Mouse (Mus musculus) limb, embryonic 14.5 days (tissue): ENCODE data around the gene Ube2d2b. TPM values are rescaled to one million over a fixed set of nuclear protein-coding genes. Genes with fewer than 3 reads are reported as not detected.

Experiments used
- ATAC-seq: fragments of 200-750 bp; cut with Nextera tagmentation; 2 replicates; pipeline ENCODE4 v1.8.0; 2017; ENCODE audit warnings: low read depth, moderate number of reproducible peaks, moderate TSS enrichment; ENCODE audit not compliant: low FRiP score
- DNase-seq: peaks from one replicate; pipeline ENCODE4 v3.0.0-alpha.2; 2015; ENCODE audit warnings: low spot score
- H3K27ac ChIP-seq: fragments of 300-500 bp; sonication (generic); replicated peaks from 2 replicates; pipeline ENCODE4 v1.5.1; 2014; ENCODE audit warnings: low read depth, mild to moderate bottlenecking, low read length, moderate library complexity, mixed read lengths
- H3K27me3 ChIP-seq: fragments of 300-500 bp; sonication (generic); 2 replicates; pipeline ENCODE4 v1.6.1; 2014; ENCODE audit warnings: low read length, mixed read lengths; ENCODE audit not compliant: control insufficient read depth, insufficient read depth
- H3K36me3 ChIP-seq: fragments of 300-500 bp; sonication (generic); 2 replicates; pipeline ENCODE4 v1.6.1; 2014; ENCODE audit warnings: mild to moderate bottlenecking, low read length, moderate library complexity, mixed read lengths; ENCODE audit not compliant: control insufficient read depth, insufficient read depth
- H3K4me1 ChIP-seq: fragments of 300-500 bp; sonication (generic); 2 replicates; pipeline ENCODE4 v1.6.1; 2014; ENCODE audit warnings: antibody characterized with exemption, low read length, mixed read lengths; ENCODE audit not compliant: control insufficient read depth, insufficient read depth
- H3K4me2 ChIP-seq: fragments of 300-500 bp; sonication (generic); replicated peaks from 2 replicates; pipeline ENCODE4 v1.6.1; 2014; ENCODE audit warnings: low read depth, mild to moderate bottlenecking, low read length, moderate library complexity; ENCODE audit not compliant: severe bottlenecking
- H3K4me3 ChIP-seq: fragments of 300-500 bp; sonication (generic); replicated peaks from 2 replicates; pipeline ENCODE4 v1.5.1; 2014; ENCODE audit warnings: low read length
- H3K9ac ChIP-seq: fragments of 300-500 bp; sonication (generic); 2 replicates; pipeline ENCODE4 v1.6.1; 2014; ENCODE audit warnings: mild to moderate bottlenecking, low read depth, low read length, moderate library complexity; ENCODE audit not compliant: severe bottlenecking
- H3K9me3 ChIP-seq: fragments of 300-500 bp; sonication (generic); 2 replicates; pipeline ENCODE4 v1.6.1; 2016; ENCODE audit warnings: low read length; ENCODE audit not compliant: control insufficient read depth
- POLR2A ChIP-seq: fragments of 200-500 bp; IDR thresholded peaks from 2 replicates; pipeline ENCODE4 v1.8.0; 2012; ENCODE audit warnings: inconsistent platforms, mild to moderate bottlenecking, moderate library complexity, borderline replicate concordance; ENCODE audit not compliant: insufficient read depth, insufficient read length; ENCODE audit errors: extremely low read depth
- WGBS: fragments of 180-500 bp; shearing (Covaris S2); extraction: QIAGEN DNeasy Blood & Tissue Kit; methylation state at CpG from one replicate; pipeline ENCODE4 v1.1.7; 2014; 5-methylcytosine and 5-hydroxymethylcytosine counted together
- polyA plus RNA-seq, 2 experiments: library from polyadenylated mRNA; depleted of rRNA in 1 of 2; stranded (reverse) in 1 of 2; unstranded in 1 of 2; fragments of >200 nt; fragmentation: Nextera tagmentation in 1 of 2; extraction: Ambion mirVana in 1 of 2; gene quantifications; 2 replicates each; pipeline versions ENCODE4 v1.2.1 to v1.2.3; 2012 to 2014

Gene Ube2d2b
- not detected in 2 replicates for polyA plus RNA-seq (2012; rRNA removed)
- polyA plus RNA-seq (2014; fragmentation: Nextera tagmentation; extraction: Ambion mirVana) = 0.15 TPM in 1 of 2 replicates, not detected in the other

DNA sequence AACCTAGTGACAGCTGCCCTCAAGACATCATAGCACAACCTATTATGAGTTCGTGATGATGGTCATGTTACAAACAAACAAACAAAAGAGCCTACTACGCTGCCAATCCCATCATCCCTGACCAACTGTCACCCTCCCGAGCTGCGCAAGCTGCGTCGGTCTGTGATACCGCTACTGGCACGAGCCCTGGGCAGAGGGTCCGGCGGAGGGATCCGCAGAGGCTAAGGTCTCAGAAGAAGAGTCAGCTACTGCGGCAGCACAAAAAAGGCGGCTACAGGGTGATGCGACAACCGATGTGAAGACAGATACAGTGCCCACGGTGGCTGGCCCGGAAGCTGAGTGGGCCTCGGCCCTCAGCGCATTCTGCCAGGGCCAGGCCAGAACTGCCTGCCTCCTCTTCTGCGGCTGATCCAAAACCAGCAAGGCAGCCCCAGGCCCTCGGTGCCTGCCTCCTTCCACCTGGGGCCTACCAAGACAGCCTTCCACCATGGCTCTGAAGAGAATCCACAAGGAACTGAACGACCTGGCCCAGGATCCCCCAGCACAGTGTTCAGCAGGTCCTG lies at the start of gene Ube2d2b:
Gene Ube2d2b, plus strand, starts transcription at position 102 of the 563 bp plus-strand sequence.
- no peaks in the 10 kb centered on the region for H3K4me1 ChIP-seq
- 97% methylated on average over 20 of the region's 22 CpGs for WGBS
- no peak for TF ChIP-seq POLR2A
- ATAC-seq = no peak
- H3K27me3 ChIP-seq = no peaks in the 10 kb centered on the region
- no peak within 1 kb of the TSS for H3K9ac ChIP-seq
- no peak for DNase-seq
- H3K9me3 ChIP-seq = peaks cover 5% of the 10 kb centered on the region; the same call in 1 of the 2 replicates
- no peak within 1 kb of the TSS for H3K4me3 ChIP-seq
- H3K4me2 ChIP-seq = no peak within 1 kb of the TSS
- no peak within 1 kb of the TSS for H3K27ac ChIP-seq
- 0 out of 2 replicates have a peak, but pooled peaks cover 6% of the 10 kb centered on the region for H3K36me3 ChIP-seq

DNA sequence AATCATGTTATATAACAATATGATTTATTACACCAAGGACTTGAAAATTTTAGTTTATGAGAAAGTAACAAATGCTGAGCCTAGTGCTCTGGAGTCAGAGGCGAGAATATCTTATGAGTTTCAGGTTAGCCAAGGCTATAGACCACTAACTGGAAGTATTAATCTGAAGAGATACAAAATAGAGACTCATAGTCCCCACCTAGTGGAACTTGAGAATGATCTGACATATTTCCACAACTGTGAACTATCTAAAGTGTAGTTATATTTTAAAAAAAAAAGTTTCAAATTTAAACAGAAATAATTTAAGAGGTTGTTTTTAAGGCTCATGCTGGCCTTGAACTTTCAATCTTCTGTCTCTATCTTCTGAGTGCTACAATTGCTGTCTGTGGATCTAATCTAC lies 47.5 kb upstream of the Ube2d2b start:
- 88% methylated on average over 1 of the region's 1 CpGs for WGBS
- DNase-seq = no peak
- no peak overlapping the region for H3K27ac ChIP-seq
- H3K4me2 ChIP-seq = no peak overlapping the region
- no peaks in the 10 kb centered on the region for H3K4me1 ChIP-seq
- H3K27me3 ChIP-seq = no peaks in the 10 kb centered on the region
- no peak overlapping the region for H3K9ac ChIP-seq
- no peak for TF ChIP-seq POLR2A
- H3K4me3 ChIP-seq = no peak overlapping the region
- peaks cover 25% of the 10 kb centered on the region for H3K36me3 ChIP-seq
- no peak for ATAC-seq
- no peaks in the 10 kb centered on the region for H3K9me3 ChIP-seq

DNA sequence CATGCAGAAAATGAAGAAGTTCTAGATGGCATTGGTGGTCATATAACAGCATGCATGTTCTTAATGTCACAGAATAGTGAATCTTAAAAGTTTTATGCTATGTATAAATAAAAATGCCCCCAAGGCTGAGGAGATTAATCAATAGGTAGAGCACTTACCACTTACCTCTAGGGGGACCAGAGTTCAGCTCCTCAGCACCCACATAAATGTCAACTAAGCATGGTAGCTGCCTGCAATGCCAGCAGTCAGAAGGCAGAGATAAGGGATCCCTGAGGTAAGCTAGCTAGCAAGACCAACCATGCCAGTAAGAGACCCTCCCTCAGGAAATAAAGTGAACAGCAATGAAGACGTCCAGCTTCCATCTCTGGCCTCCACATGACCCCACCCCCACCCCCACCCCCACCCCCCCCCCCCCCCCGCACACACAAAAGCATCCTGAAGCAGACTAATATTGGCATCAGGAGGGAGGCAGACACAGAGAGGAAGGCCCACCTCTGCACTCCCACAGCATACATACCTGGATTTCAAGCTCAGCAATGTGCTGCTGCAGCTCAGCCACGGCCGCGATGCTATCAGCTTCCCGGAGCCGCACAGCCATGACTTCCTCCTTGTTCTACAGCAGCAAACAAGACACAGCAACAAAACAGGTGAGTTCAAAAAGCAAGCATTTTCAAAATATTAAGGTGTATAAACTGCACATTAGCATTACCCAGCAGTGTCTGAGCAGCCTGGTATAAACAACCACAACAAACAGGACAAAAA lies 42.0 kb upstream of the Ube2d2b start:
- Histone ChIP-seq H3K27me3 (no peaks in the 10 kb centered on the region), H3K4me2 (no peak overlapping the region), H3K4me1 (no peaks in the 10 kb centered on the region), H3K9me3 (no peaks in the 10 kb centered on the region), H3K4me3 (no peak overlapping the region), H3K36me3 (peaks cover 21% of the 10 kb centered on the region), H3K27ac (no peak overlapping the region), H3K9ac (no peak overlapping the region)
- TF ChIP-seq POLR2A = no peak
- ATAC-seq (no peak), DNase-seq (no peak)
- 85% methylated on average over 6 of the region's 7 CpGs for WGBS

DNA sequence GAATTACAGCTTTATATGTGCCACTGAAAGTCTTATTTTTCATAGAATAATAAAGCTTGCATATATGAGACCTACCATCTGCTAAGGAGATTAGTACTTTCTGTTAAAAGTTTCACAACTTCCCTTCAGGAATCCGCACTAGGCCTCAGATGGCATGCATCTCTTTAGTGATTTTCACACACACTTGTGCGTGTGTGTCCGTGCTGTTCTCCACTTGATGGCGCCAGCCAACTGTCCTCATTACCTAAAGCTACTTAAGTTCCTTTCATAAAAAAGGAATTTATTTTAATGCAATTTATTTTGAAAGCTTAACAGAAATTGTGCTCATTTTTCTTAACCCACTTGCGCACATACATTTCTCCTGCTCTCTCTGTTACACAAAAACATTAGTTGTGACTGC lies 40.4 kb upstream of the Ube2d2b start:
- H3K36me3 ChIP-seq = peaks cover 19% of the 10 kb centered on the region
- no peak for TF ChIP-seq POLR2A
- no peak overlapping the region for H3K27ac ChIP-seq
- ATAC-seq (no peak), DNase-seq (no peak)
- H3K4me2 ChIP-seq = no peak overlapping the region
- no peaks in the 10 kb centered on the region for H3K4me1 ChIP-seq
- WGBS = 68% methylated on average over 5 of the region's 5 CpGs
- no peak overlapping the region for H3K9ac ChIP-seq
- H3K27me3 ChIP-seq = no peaks in the 10 kb centered on the region
- no peaks in the 10 kb centered on the region for H3K9me3 ChIP-seq
- H3K4me3 ChIP-seq = no peak overlapping the region

DNA sequence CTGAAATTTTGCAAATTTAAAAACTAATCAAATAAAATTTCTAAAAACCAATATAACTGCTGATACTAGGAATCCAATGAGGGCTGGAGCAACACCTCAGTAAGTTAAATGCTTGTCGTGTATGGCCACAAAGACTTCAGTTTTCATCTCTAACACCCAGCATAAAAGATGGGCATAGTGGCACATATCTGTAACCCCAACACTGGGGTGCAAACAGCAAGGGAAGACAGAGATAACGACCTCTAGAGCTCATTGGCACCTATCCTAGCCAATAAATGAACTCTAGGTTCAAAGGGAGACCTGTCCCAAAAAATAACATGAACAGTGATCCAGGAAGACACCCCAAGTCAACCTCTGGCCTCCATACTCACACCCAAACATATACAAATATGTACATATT lies 37.9 kb upstream of the Ube2d2b start:
- DNase-seq = no peak
- TF ChIP-seq POLR2A = no peak
- Histone ChIP-seq H3K27ac (no peak overlapping the region), H3K4me2 (no peak overlapping the region), H3K36me3 (peaks cover 25% of the 10 kb centered on the region), H3K9ac (no peak overlapping the region), H3K9me3 (no peaks in the 10 kb centered on the region), H3K27me3 (no peaks in the 10 kb centered on the region), H3K4me3 (no peak overlapping the region), H3K4me1 (no peaks in the 10 kb centered on the region)
- no peak for ATAC-seq
- 87% methylated on average over 2 of the region's 2 CpGs for WGBS
